Mouse (Mus musculus) c-Kit-positive CD71-positive TER-119-positive erythroid progenitor cells, embryonic 14.5 days (primary cell): Measurements from ENCODE around the gene Gm11034.
A peak's percentile ranks its signal among the peaks of the same experiment; 100 is the strongest.

Experiments used
- DNase-seq: peaks from one replicate; pipeline ENCODE4 v3.0.0-alpha.2; 2013; ENCODE audit warnings: low spot score

Gm11034 gene

GRCm38 (mm10) chr8:72213536-72213935 lies at the start of gene Gm11034:
Gene Gm11034, minus strand, starts transcription at chr8:72213636.
- no peak for DNase-seq

- no peak for DNase-seq
Measured at GRCm38 (mm10) chr8:72262756-72263155, 49.3 kb upstream of the Gm11034 start.

GRCm38 (mm10) chr8:72261872-72262271 lies 48.4 kb upstream of the Gm11034 start:
- no peak for DNase-seq

GRCm38 (mm10) chr8:72261431-72261830 lies 48.0 kb upstream of the Gm11034 start:
- DNase-seq: no peak

GRCm38 (mm10) chr8:72261019-72261418 lies 47.6 kb upstream of the Gm11034 start:
- peak; percentile 61 for DNase-seq

- no peak for DNase-seq
Measured at GRCm38 (mm10) chr8:72260585-72260984, 47.1 kb upstream of the Gm11034 start.

GRCm38 (mm10) chr8:72259862-72260261 lies 46.4 kb upstream of the Gm11034 start:
- no peak for DNase-seq

- DNase-seq: no peak
Measured at GRCm38 (mm10) chr8:72257902-72258238, 44.4 kb upstream of the Gm11034 start.

- DNase-seq: no peak
Measured at GRCm38 (mm10) chr8:72257171-72257901, 43.9 kb upstream of the Gm11034 start.

GRCm38 (mm10) chr8:72244610-72245009 lies 31.2 kb upstream of the Gm11034 start:
- no peak for DNase-seq

GRCm38 (mm10) chr8:72242226-72242625 lies 28.8 kb upstream of the Gm11034 start:
- DNase-seq: no peak

- DNase-seq: no peak
Measured at GRCm38 (mm10) chr8:72240951-72241350, 27.5 kb upstream of the Gm11034 start.

- no peak for DNase-seq
Measured at GRCm38 (mm10) chr8:72240403-72240763, 26.9 kb upstream of the Gm11034 start.

- DNase-seq: peak; percentile 99
Measured at GRCm38 (mm10) chr8:72239499-72240402, 26.3 kb upstream of the Gm11034 start, which contains the start of gene Ap1m1. Gene Ap1m1, plus strand, starts transcription at chr8:72240018.

- DNase-seq: no peak
Measured at GRCm38 (mm10) chr8:72222656-72223055, 9.2 kb upstream of the Gm11034 start.

GRCm38 (mm10) chr8:72220758-72221157 lies 7.3 kb upstream of the Gm11034 start:
- DNase-seq: no peak

- peak; percentile 96 for DNase-seq
Measured at GRCm38 (mm10) chr8:72219541-72220363, 6.3 kb upstream of the Gm11034 start, which contains the start of gene Fam32a. Gene Fam32a, plus strand, starts transcription at chr8:72219730.

- no peak for DNase-seq
Measured at GRCm38 (mm10) chr8:72218781-72219540, 5.5 kb upstream of the Gm11034 start.

GRCm38 (mm10) chr8:72215871-72216270 lies 2.4 kb upstream of the Gm11034 start:
- DNase-seq: no peak

GRCm38 (mm10) chr8:72215060-72215459 lies 1.6 kb upstream of the Gm11034 start:
- no peak for DNase-seq

GRCm38 (mm10) chr8:72212751-72213150 lies 685 bp downstream of the Gm11034 start, which contains the start of gene Cib3:
Gene Cib3, minus strand, starts transcription at chr8:72212837.
- DNase-seq: no peak
